Mouse (Mus musculus): ENCODE data around the gene Atp2b1. TPM values are rescaled to one million over a fixed set of nuclear protein-coding genes. Genes with fewer than 3 reads are reported as not detected.
A peak's percentile ranks its signal among the peaks of the same experiment; 100 is the strongest.

Gene Atp2b1
- 254 and 255 TPM in 2 replicates for polyA plus RNA-seq (2015; fragmentation: Nextera tagmentation; extraction: Ambion mirVana)

DNA sequence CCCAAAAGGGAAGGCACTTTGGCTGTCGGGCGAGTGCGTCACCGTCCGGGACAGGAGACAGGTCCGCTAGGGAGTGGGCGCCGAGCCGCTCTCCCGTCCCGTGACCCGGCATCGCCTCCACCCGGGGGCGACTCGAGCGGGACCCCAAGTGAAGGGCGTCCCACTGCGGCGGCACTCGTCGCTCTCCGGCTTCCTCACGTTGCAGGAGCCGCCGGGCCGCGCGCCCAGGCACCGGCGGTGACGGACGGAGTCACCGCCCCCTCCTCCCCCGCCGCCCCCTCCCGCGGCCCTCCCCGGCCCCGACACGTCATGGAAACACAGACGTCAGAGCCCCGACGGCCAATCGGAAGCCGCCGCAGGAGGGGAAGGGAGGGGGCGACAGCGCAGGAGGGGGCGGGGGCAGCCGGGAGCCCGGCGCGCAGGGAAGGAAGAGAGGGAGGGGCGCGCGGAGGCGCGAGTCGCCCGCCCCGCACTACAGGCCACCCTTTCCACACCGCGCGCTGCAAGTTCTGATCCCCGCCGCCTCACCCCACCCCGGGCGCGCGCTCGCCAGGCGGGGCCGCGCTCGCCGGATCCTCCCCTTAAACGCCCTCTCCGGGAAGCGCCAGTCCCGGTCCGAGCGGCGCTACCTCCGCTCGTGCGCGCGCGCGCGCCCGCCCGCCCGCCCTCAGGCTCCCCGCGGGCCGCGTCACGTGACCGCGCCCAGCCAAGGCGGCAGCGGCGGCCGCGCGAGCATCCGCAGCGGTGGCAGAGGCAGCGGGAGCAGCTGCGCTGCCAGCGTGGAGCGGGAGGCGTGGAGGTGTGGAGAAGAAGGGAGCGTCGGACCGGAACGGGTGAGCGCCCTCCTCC, at the start of gene Atp2b1:
Atp2b1 (plus strand) TSS at position 446 of the 849 bp plus-strand sequence.
- Histone ChIP-seq H3K4me2 (peak within 1 kb of the TSS; percentile 81), H3K9me3 (no peaks in the 10 kb centered on the region), H3K27ac (peak within 1 kb of the TSS; percentile 100), H3K9ac (peak within 1 kb of the TSS; percentile 95), H3K36me3 (no peaks in the 10 kb centered on the region), H3K27me3 (no peaks in the 10 kb centered on the region), H3K4me3 (peak within 1 kb of the TSS; percentile 93), H3K4me1 (replicated peaks) (peaks cover 14% of the 10 kb centered on the region)
- WGBS, result under 1% methylated on average over 65 of the region's 120 CpGs
- ATAC-seq (ENCODE audit: low FRiP score), result peak; percentile 94

DNA sequence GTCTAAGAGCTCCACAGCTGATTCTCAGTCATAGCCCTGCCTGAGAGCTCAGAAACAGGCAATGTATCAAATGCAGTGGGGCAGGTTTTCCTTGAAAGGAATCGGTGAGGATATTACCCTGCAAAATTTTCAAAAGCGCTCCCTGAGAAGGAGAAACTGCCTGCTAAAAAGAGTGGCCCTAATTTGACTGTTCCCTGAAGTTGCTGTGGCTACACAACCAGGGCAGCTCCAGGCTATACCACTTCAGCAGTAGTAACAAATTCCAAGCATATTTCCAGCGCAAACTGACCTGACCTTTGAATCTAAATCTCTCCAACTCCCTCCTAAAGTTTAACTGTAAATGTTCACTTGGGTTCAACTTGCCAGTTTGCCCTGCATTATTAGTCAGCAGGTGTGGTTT, 49.4 kb upstream of the Atp2b1 start:
- no peak for ATAC-seq (ENCODE audit: low FRiP score)
- Histone ChIP-seq H3K27ac (no peak overlapping the region), H3K4me3 (no peak overlapping the region), H3K36me3 (no peaks in the 10 kb centered on the region), H3K27me3 (no peaks in the 10 kb centered on the region), H3K9me3 (no peaks in the 10 kb centered on the region), H3K4me2 (no peak overlapping the region), H3K4me1 (replicated peaks) (no peaks in the 10 kb centered on the region), H3K9ac (no peak overlapping the region)
- 82% methylated on average over 3 of the region's 3 CpGs for WGBS

DNA sequence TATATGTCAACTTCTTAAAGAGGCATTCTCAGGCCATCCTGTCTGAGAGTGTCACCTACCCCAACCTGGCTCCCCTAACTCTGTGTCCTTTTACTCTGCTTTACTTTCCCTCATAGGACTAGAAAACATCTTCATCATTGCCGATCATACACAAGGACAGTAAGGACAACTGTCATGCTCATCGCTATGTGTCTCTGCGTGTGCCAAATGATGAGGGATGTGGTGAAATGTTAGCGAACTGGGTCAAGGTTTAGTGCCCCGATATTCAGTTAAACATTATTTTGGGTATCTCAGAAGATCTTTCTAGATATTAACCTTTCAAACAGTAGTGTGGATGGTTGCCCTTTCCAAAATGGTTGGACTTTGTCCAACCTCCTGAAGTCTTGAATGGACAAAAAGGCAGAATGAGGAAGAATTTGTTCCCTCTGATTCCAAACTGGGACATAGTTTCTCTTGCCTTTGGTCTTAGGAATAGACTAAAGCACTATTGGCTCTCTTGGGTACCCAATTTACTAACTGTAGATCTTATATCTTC, 47.3 kb upstream of the Atp2b1 start:
- Histone ChIP-seq H3K4me3 (no peak overlapping the region), H3K4me1 (replicated peaks) (no peaks in the 10 kb centered on the region), H3K9ac (no peak overlapping the region), H3K9me3 (no peaks in the 10 kb centered on the region), H3K27me3 (no peaks in the 10 kb centered on the region), H3K4me2 (no peak overlapping the region), H3K27ac (no peak overlapping the region), H3K36me3 (no peaks in the 10 kb centered on the region)
- 96% methylated on average over 5 of the region's 5 CpGs for WGBS
- no peak for ATAC-seq (ENCODE audit: low FRiP score)

DNA sequence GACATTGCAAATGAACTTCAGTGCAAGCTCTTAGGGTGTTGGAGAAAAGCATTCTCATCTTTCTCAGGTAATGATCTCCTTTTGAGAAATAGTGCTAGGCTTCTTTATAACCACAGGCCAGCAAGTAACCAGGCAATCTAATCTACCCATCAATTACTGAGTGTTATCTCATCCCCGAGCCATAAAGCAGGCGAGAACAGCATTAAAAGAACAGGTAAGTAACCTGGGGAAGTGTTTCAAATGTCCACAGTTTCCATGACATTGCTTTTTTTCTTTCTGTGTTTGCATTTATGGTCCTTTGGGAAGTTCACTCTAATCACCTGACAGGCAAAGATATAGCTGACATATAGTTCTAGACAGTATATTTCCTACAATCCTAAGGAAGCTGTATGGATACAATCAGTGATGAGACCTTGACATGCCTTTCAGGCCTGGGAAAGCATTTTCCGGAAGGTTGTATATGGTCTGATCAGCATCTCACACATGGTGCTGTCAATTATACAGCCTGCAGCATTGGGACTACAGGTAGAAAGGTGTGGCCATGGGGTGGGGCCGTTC, 45.8 kb upstream of the Atp2b1 start:
- Histone ChIP-seq H3K9me3 (no peaks in the 10 kb centered on the region), H3K36me3 (no peaks in the 10 kb centered on the region), H3K4me3 (no peak overlapping the region), H3K27me3 (no peaks in the 10 kb centered on the region), H3K9ac (no peak overlapping the region), H3K4me1 (replicated peaks) (no peaks in the 10 kb centered on the region), H3K4me2 (no peak overlapping the region), H3K27ac (no peak overlapping the region)
- WGBS, result 86% methylated on average over 4 of the region's 4 CpGs
- ATAC-seq (ENCODE audit: low FRiP score), result no peak

GRCm38 (mm10) chr10:98877855-98878254, 36.4 kb upstream of the Atp2b1 start:
- Histone ChIP-seq H3K4me3 (no peak overlapping the region), H3K4me2 (no peak overlapping the region), H3K27ac (no peak overlapping the region), H3K36me3 (no peaks in the 10 kb centered on the region), H3K4me1 (replicated peaks) (no peaks in the 10 kb centered on the region), H3K9me3 (no peaks in the 10 kb centered on the region), H3K27me3 (no peaks in the 10 kb centered on the region), H3K9ac (no peak overlapping the region)
- no peak for ATAC-seq (ENCODE audit: low FRiP score)
- WGBS, result 67% methylated on average over 3 of the region's 3 CpGs

DNA sequence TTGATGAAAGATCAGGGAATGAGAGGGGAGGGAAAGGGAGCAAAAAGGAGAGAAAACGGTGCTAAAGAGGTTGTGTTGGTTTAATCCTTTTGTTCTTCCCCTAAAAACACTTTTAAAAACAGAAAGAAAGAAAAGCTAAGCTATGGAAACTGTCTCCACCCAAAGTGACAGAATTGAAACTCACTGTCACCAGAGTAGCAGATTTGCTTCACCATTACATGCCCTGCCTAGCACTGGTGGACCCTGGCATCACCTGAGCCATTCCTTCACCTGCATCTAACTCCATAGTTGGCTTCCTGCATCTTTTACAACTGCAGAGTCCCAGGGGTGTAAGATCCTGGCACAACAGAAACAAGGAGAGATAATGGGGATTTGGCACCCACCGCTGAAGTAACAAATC, 35.6 kb upstream of the Atp2b1 start:
- Histone ChIP-seq H3K9me3 (no peaks in the 10 kb centered on the region), H3K4me1 (replicated peaks) (no peaks in the 10 kb centered on the region), H3K27ac (no peak overlapping the region), H3K9ac (no peak overlapping the region), H3K27me3 (no peaks in the 10 kb centered on the region), H3K4me2 (no peak overlapping the region), H3K4me3 (no peak overlapping the region), H3K36me3 (no peaks in the 10 kb centered on the region)
- WGBS, result 65% methylated on average over 2 of the region's 2 CpGs
- no peak for ATAC-seq (ENCODE audit: low FRiP score)

- Histone ChIP-seq H3K36me3 (no peaks in the 10 kb centered on the region), H3K27ac (no peak overlapping the region), H3K4me1 (replicated peaks) (no peaks in the 10 kb centered on the region), H3K9me3 (no peaks in the 10 kb centered on the region), H3K27me3 (no peaks in the 10 kb centered on the region), H3K4me2 (no peak overlapping the region), H3K4me3 (no peak overlapping the region), H3K9ac (no peak overlapping the region)
- 88% methylated on average over 8 of the region's 8 CpGs for WGBS
- no peak for ATAC-seq (ENCODE audit: low FRiP score)
Observed at GRCm38 (mm10) chr10:98880057-98880456, 34.1 kb upstream of the Atp2b1 start.

- Histone ChIP-seq H3K27me3 (no peaks in the 10 kb centered on the region), H3K27ac (no peak overlapping the region), H3K4me3 (no peak overlapping the region), H3K36me3 (no peaks in the 10 kb centered on the region), H3K4me2 (no peak overlapping the region), H3K4me1 (replicated peaks) (no peaks in the 10 kb centered on the region), H3K9ac (no peak overlapping the region), H3K9me3 (no peaks in the 10 kb centered on the region)
- ATAC-seq (ENCODE audit: low FRiP score), result no peak
- 82% methylated on average over 2 of the region's 2 CpGs for WGBS
Observed at GRCm38 (mm10) chr10:98880711-98881110, 33.5 kb upstream of the Atp2b1 start.

GRCm38 (mm10) chr10:98881492-98881891, 32.7 kb upstream of the Atp2b1 start:
- ATAC-seq (ENCODE audit: low FRiP score), result no peak
- Histone ChIP-seq H3K4me2 (no peak overlapping the region), H3K9me3 (no peaks in the 10 kb centered on the region), H3K9ac (no peak overlapping the region), H3K4me1 (replicated peaks) (no peaks in the 10 kb centered on the region), H3K27ac (no peak overlapping the region), H3K36me3 (no peaks in the 10 kb centered on the region), H3K4me3 (no peak overlapping the region), H3K27me3 (no peaks in the 10 kb centered on the region)
- 89% methylated on average over 6 of the region's 6 CpGs for WGBS

- Histone ChIP-seq H3K9ac (no peak overlapping the region), H3K4me1 (replicated peaks) (no peaks in the 10 kb centered on the region), H3K4me3 (no peak overlapping the region), H3K9me3 (no peaks in the 10 kb centered on the region), H3K36me3 (no peaks in the 10 kb centered on the region), H3K27me3 (no peaks in the 10 kb centered on the region), H3K27ac (no peak overlapping the region), H3K4me2 (no peak overlapping the region)
- no peak for ATAC-seq (ENCODE audit: low FRiP score)
- 93% methylated on average over 5 of the region's 5 CpGs for WGBS
Observed at GRCm38 (mm10) chr10:98882587-98882986, 31.6 kb upstream of the Atp2b1 start.

DNA sequence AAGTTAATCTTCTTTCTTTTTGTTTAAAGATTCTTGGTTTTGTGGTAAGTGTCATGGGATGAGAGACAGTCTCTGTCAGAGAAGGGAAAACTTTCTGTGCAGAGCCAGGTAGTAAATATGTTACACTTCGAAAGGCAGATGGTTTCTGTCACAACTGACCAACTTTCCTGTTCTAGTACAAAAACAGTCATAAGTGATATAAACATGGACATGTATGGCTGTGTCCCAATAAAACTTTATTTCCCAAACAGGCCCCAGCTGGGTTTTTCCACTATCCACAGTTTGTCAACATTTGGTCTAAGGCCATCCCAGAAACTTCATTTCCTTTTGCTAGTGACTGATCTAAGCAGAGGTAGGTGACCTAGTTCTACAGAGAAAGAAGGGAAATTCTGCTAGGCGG, 29.8 kb upstream of the Atp2b1 start:
- Histone ChIP-seq H3K9me3 (no peaks in the 10 kb centered on the region), H3K36me3 (no peaks in the 10 kb centered on the region), H3K27me3 (no peaks in the 10 kb centered on the region), H3K27ac (no peak overlapping the region), H3K4me2 (no peak overlapping the region), H3K9ac (no peak overlapping the region), H3K4me1 (replicated peaks) (no peaks in the 10 kb centered on the region), H3K4me3 (no peak overlapping the region)
- 92% methylated on average over 2 of the region's 2 CpGs for WGBS
- no peak for ATAC-seq (ENCODE audit: low FRiP score)

DNA sequence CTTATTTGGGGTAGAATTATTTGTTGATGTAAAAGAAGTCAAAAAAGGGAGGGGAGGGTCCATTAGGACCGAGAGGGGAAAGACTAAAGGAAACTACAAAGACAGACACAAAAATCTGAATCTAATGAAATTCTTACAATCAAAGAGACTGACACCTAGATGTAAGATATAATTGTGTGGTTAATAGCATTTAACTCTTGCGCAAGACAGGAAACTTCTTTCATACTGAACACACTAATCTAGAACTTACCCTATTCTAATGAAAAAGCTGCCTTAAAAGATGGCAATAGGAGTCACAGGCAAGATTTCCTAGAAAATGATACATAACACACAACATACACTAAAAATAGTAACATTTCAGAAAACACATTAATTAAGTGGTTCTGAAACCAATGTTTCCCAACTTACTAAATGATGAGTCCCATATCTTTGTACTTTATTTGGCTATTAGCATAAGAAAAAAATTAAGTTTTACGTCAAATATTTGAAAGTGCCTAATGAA, 27.4 kb upstream of the Atp2b1 start:
- no peaks in the 10 kb centered on the region for H3K9me3 ChIP-seq
- H3K4me1 ChIP-seq (replicated peaks), result no peaks in the 10 kb centered on the region
- H3K27me3 ChIP-seq, result no peaks in the 10 kb centered on the region
- H3K27ac ChIP-seq, result no peak overlapping the region
- H3K9ac ChIP-seq, result no peak overlapping the region
- H3K36me3 ChIP-seq, result no peaks in the 10 kb centered on the region
- no peak for ATAC-seq (ENCODE audit: low FRiP score)
- H3K4me2 ChIP-seq, result no peak overlapping the region
- no peak overlapping the region for H3K4me3 ChIP-seq
- WGBS, result 95% methylated on average over 3 of the region's 3 CpGs

Data from hindbrain, embryonic 13.5 days (tissue).